Mouse (Mus musculus) MEL (cell line): ENCODE results near the gene Lbh. TPM values are rescaled to one million over a fixed set of nuclear protein-coding genes. Genes with fewer than 3 reads are reported as not detected.

Experiments
- DNase-seq: peaks from one replicate; pipeline ENCODE4 v3.0.0; 2011; ENCODE audit warnings: low read depth, low spot score
- H3K27ac ChIP-seq: 2 replicates; pipeline ENCODE4 v1.5.1; 2012; ENCODE audit warnings: low read depth, mild to moderate bottlenecking, control low read depth, low read length, moderate library complexity; ENCODE audit not compliant: control insufficient read depth
- H3K27me3 ChIP-seq, 2 experiments: fragments of 150-350 bp in 1 of 2; sonication (generic) in 1 of 2; 2 replicates each; pipeline ENCODE4 v1.6.1; 2012; ENCODE audit warnings: low read length in 2 of 2, mild to moderate bottlenecking in 2 of 2, improper control_type of control experiment in 1 of 2, moderate library complexity in 1 of 2; ENCODE audit not compliant: insufficient read depth in 2 of 2, control insufficient read depth in 1 of 2
- H3K36me3 ChIP-seq, 2 experiments: 2 replicates each; pipeline ENCODE4 v1.6.1; 2012 to 2014; ENCODE audit warnings: low read length in 2 of 2, improper control_type of control experiment in 1 of 2, inconsistent platforms in 1 of 2, mild to moderate bottlenecking in 1 of 2; ENCODE audit not compliant: insufficient read depth in 2 of 2, control insufficient read depth in 1 of 2
- H3K4me1 ChIP-seq, 2 experiments: fragments of 150-350 bp in 1 of 2; sonication (generic) in 1 of 2; 2 replicates each; pipeline ENCODE4 v1.6.1; 2012; ENCODE audit warnings: low read length in 2 of 2, improper control_type of control experiment in 1 of 2, mild to moderate bottlenecking in 1 of 2; ENCODE audit not compliant: insufficient read depth in 2 of 2, control insufficient read depth in 1 of 2
- H3K4me3 ChIP-seq, 2 experiments: fragments of 150-350 bp in 1 of 2; sonication (generic) in 1 of 2; 2 replicates each; pipeline ENCODE4 v1.5.1; 2012; ENCODE audit warnings: low read depth in 2 of 2, low read length in 2 of 2, mild to moderate bottlenecking in 2 of 2, moderate library complexity in 2 of 2, control low read depth in 1 of 2, improper control_type of control experiment in 1 of 2; ENCODE audit not compliant: control insufficient read depth in 1 of 2, insufficient read depth in 1 of 2
- H3K79me2 ChIP-seq: 2 replicates; pipeline ENCODE4 v1.6.1; 2012; ENCODE audit warnings: mild to moderate bottlenecking, low read length, moderate library complexity; ENCODE audit not compliant: control insufficient read depth, poor library complexity, insufficient read depth
- H3K9ac ChIP-seq: 2 replicates; pipeline ENCODE4 v1.6.1; 2012; ENCODE audit warnings: low read depth, mild to moderate bottlenecking, control low read depth, low read length, moderate library complexity; ENCODE audit not compliant: control insufficient read depth, poor library complexity, severe bottlenecking
- H3K9me3 ChIP-seq: fragments of 150-350 bp; sonication (generic); replicated peaks from 2 replicates; pipeline ENCODE4 v1.6.1; 2012; ENCODE audit warnings: mild to moderate bottlenecking, low read length, improper control_type of control experiment, moderate library complexity; ENCODE audit not compliant: insufficient read depth
- BHLHE40 ChIP-seq: IDR thresholded peaks from 2 replicates; pipeline ENCODE4 v1.6.1; 2012; ENCODE audit warnings: low read depth, mild to moderate bottlenecking, inconsistent platforms, low read length, improper control_type of control experiment, borderline replicate concordance
- CHD2 ChIP-seq: IDR thresholded peaks from 2 replicates; pipeline ENCODE4 v1.6.1; 2011; ENCODE audit warnings: low read length, improper control_type of control experiment
- CTCF ChIP-seq, 3 experiments: IDR thresholded peaks in 2 of 3; conservative IDR thresholded peaks in 1 of 3; 2 replicates each; pipeline ENCODE4 v1.5.1; 2011 to 2012; ENCODE audit warnings: low read length in 3 of 3, low read depth in 2 of 3, mild to moderate bottlenecking in 2 of 3, improper control_type of control experiment in 1 of 3, inconsistent platforms in 1 of 3, mixed read lengths in 1 of 3, moderate library complexity in 1 of 3; ENCODE audit not compliant: control insufficient read depth in 1 of 3, insufficient read depth in 1 of 3, poor library complexity in 1 of 3, severe bottlenecking in 1 of 3
- ELF1 ChIP-seq: IDR thresholded peaks from 2 replicates; pipeline ENCODE4 v1.6.1; 2014; ENCODE audit warnings: low read depth, mild to moderate bottlenecking, inconsistent platforms, low read length, improper control_type of control experiment, moderate library complexity
- GATA1 ChIP-seq: IDR thresholded peaks from 2 replicates; pipeline ENCODE4 v1.6.1; 2011; ENCODE audit warnings: low read depth, low read length, improper control_type of control experiment
- HCFC1 ChIP-seq: IDR thresholded peaks from 2 replicates; pipeline ENCODE4 v1.6.1; 2012; ENCODE audit warnings: low read depth, mild to moderate bottlenecking, inconsistent platforms, low read length, improper control_type of control experiment, moderate library complexity
- JUND ChIP-seq: IDR thresholded peaks from 2 replicates; pipeline ENCODE4 v1.6.1; 2011; ENCODE audit warnings: low read depth, mild to moderate bottlenecking, improper control_type of control experiment, low read length
- KAT2A ChIP-seq: conservative IDR thresholded peaks from 2 replicates; pipeline ENCODE4 v1.6.1; 2012; ENCODE audit warnings: low read depth, low read length, improper control_type of control experiment, inconsistent platforms
- MAFK ChIP-seq: IDR thresholded peaks from 2 replicates; pipeline ENCODE4 v1.6.1; 2011; ENCODE audit warnings: low read depth, mild to moderate bottlenecking, low read length, improper control_type of control experiment, borderline replicate concordance
- MAZ ChIP-seq: IDR thresholded peaks from 2 replicates; pipeline ENCODE4 v1.6.1; 2012; ENCODE audit warnings: low read depth, mild to moderate bottlenecking, inconsistent platforms, low read length, improper control_type of control experiment
- MXI1 ChIP-seq: IDR thresholded peaks from 2 replicates; pipeline ENCODE4 v1.6.1; 2011; ENCODE audit warnings: mild to moderate bottlenecking, low read depth, low read length, improper control_type of control experiment
- MYB ChIP-seq: IDR thresholded peaks from 2 replicates; pipeline ENCODE4 v1.6.1; 2011; ENCODE audit warnings: mild to moderate bottlenecking, low read depth, low read length, improper control_type of control experiment
- MYC ChIP-seq: IDR thresholded peaks from 2 replicates; pipeline ENCODE4 v1.6.1; 2011; ENCODE audit warnings: low read depth, mild to moderate bottlenecking, low read length, improper control_type of control experiment, moderate library complexity
- NELFE ChIP-seq: IDR thresholded peaks from 2 replicates; pipeline ENCODE4 v1.6.1; 2011; ENCODE audit warnings: low read depth, low read length, improper control_type of control experiment
- NRF1 ChIP-seq: IDR thresholded peaks from 2 replicates; pipeline ENCODE4 v1.6.1; 2014; ENCODE audit warnings: low read depth, mild to moderate bottlenecking, inconsistent platforms, low read length, improper control_type of control experiment, moderate library complexity; ENCODE audit not compliant: poor library complexity, insufficient read depth, severe bottlenecking
- POLR2A ChIP-seq, 2 experiments: IDR thresholded peaks; 2 replicates each; pipeline ENCODE4 v1.6.1; 2011 to 2012; ENCODE audit warnings: low read length in 2 of 2, mild to moderate bottlenecking in 2 of 2, control low read depth in 1 of 2, improper control_type of control experiment in 1 of 2, low read depth in 1 of 2, moderate library complexity in 1 of 2; ENCODE audit not compliant: control insufficient read depth in 1 of 2, insufficient read depth in 1 of 2, poor library complexity in 1 of 2
- POLR2AphosphoS2 ChIP-seq: IDR thresholded peaks from 2 replicates; pipeline ENCODE4 v1.6.1; 2011; ENCODE audit warnings: low read length, improper control_type of control experiment
- RAD21 ChIP-seq: IDR thresholded peaks from 2 replicates; pipeline ENCODE4 v1.6.1; 2011; ENCODE audit warnings: mild to moderate bottlenecking, low read depth, low read length, improper control_type of control experiment
- RCOR1 ChIP-seq: IDR thresholded peaks from 2 replicates; pipeline ENCODE4 v1.6.1; 2012; ENCODE audit warnings: low read depth, mild to moderate bottlenecking, inconsistent platforms, low read length, improper control_type of control experiment
- SIN3A ChIP-seq: IDR thresholded peaks from 2 replicates; pipeline ENCODE4 v1.6.1; 2012; ENCODE audit warnings: low read length, improper control_type of control experiment, inconsistent platforms
- TAL1 ChIP-seq: IDR thresholded peaks from 2 replicates; pipeline ENCODE4 v1.6.1; 2012; ENCODE audit warnings: mild to moderate bottlenecking, inconsistent platforms, low read length, moderate library complexity, mixed read lengths
- TBP ChIP-seq: IDR thresholded peaks from 2 replicates; pipeline ENCODE4 v1.8.0; 2011; ENCODE audit warnings: low read depth, low read length, improper control_type of control experiment
- TCF12 ChIP-seq: IDR thresholded peaks from 2 replicates; pipeline ENCODE4 v1.6.1; 2014; ENCODE audit warnings: low read depth, mild to moderate bottlenecking, inconsistent platforms, low read length, improper control_type of control experiment, moderate library complexity
- USF2 ChIP-seq, 2 experiments: IDR thresholded peaks; 2 replicates each; pipeline ENCODE4 v1.6.1; 2011 to 2012; ENCODE audit warnings: improper control_type of control experiment in 2 of 2, low read length in 2 of 2, borderline replicate concordance in 1 of 2, inconsistent platforms in 1 of 2, low read depth in 1 of 2, mild to moderate bottlenecking in 1 of 2; ENCODE audit not compliant: insufficient read depth in 1 of 2
- ZC3H11A ChIP-seq: IDR thresholded peaks from 2 replicates; pipeline ENCODE4 v1.6.1; 2012; ENCODE audit warnings: low read depth, mild to moderate bottlenecking, inconsistent platforms, low read length, improper control_type of control experiment
- ZMIZ1 ChIP-seq: IDR thresholded peaks from 2 replicates; pipeline ENCODE4 v1.6.1; 2012; ENCODE audit warnings: low read depth, mild to moderate bottlenecking, inconsistent platforms, low read length, improper control_type of control experiment, moderate library complexity
- ZNF384 ChIP-seq: IDR thresholded peaks from 2 replicates; pipeline ENCODE4 v1.6.1; 2012; ENCODE audit warnings: low read depth, mild to moderate bottlenecking, inconsistent platforms, low read length, improper control_type of control experiment
- polyA plus RNA-seq, 2 experiments: library from polyadenylated mRNA; stranded (reverse) in 1 of 2; unstranded in 1 of 2; fragments of >175 nt in 1 of 2; fragments of >200 nt in 1 of 2; gene quantifications; 2 replicates each; pipeline versions ENCODE4 v1.2.1 to v1.2.4; 2012; ENCODE audit warnings: low replicate concordance in 2 of 2, low read depth in 1 of 2; ENCODE audit not compliant: insufficient read length in 2 of 2, insufficient read depth in 1 of 2, missing spikeins in 1 of 2
- total RNA-seq: library from RNA; depleted of rRNA; stranded (reverse); fragments of 300-350 nt; gene quantifications from 2 replicates; pipeline ENCODE4 v1.2.3, GENCODE M21; 2012

Gene Lbh
- total and polyA plus RNA-seq, 3 experiments, result not detected

DNA sequence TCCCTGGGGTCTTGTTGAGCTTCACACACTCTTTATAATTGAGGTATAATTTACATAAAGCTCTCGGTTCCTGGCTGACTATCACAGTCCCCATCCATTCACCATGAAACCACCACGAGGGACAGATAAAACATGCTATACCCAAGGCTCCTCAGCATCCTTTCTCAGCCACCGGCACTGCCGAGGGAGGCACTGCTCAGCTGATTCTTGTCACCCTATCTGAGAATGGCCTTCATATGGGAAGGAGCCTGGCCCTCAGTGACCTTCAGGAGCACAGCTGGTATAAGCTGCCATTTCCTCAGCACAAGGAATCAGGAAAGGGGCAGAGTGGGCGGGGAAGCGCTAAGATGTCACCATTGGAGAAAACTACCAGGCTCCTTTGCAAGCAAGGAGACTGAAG lies 33.2 kb downstream of the Lbh start:
- Histone ChIP-seq H3K79me2 (no peaks in the 10 kb centered on the region), H3K4me3 (no peak overlapping the region), H3K27me3 (no peaks in the 10 kb centered on the region), H3K9ac (no peak overlapping the region), H3K27ac (no peak overlapping the region), H3K9me3 (no peaks in the 10 kb centered on the region), H3K4me1 (no peaks in the 10 kb centered on the region), H3K36me3 (no peaks in the 10 kb centered on the region)
- TF ChIP-seq TBP (no peak), JUND (no peak), POLR2A (IDR thresholded peaks at IDR 0.05; ENCODE audit: control insufficient read depth in 1 of 2, insufficient read depth in 1 of 2, low read depth in 1 of 2, low read length in 2 of 2, poor library complexity in 1 of 2) (no peak), KAT2A (no peak), MYB (no peak), SIN3A (no peak), RAD21 (no peak), NRF1 (no peak), RCOR1 (no peak), ZMIZ1 (no peak), HCFC1 (no peak), GATA1 (no peak), USF2 (IDR thresholded peaks at IDR 0.05; ENCODE audit: borderline replicate concordance in 1 of 2, insufficient read depth in 1 of 2, low read depth in 1 of 2, low read length in 2 of 2) (no peak), MYC (no peak), BHLHE40 (no peak), MAZ (no peak), CTCF (IDR thresholded peaks at IDR 0.05 in 2 of 3, conservative IDR thresholded peaks at IDR 0.05 in 1 of 3; ENCODE audit: control insufficient read depth in 1 of 3, insufficient read depth in 1 of 3, low read depth in 2 of 3, low read length in 3 of 3, poor library complexity in 1 of 3, severe bottlenecking in 1 of 3) (no peak), NELFE (no peak)
- no peak for DNase-seq

DNA sequence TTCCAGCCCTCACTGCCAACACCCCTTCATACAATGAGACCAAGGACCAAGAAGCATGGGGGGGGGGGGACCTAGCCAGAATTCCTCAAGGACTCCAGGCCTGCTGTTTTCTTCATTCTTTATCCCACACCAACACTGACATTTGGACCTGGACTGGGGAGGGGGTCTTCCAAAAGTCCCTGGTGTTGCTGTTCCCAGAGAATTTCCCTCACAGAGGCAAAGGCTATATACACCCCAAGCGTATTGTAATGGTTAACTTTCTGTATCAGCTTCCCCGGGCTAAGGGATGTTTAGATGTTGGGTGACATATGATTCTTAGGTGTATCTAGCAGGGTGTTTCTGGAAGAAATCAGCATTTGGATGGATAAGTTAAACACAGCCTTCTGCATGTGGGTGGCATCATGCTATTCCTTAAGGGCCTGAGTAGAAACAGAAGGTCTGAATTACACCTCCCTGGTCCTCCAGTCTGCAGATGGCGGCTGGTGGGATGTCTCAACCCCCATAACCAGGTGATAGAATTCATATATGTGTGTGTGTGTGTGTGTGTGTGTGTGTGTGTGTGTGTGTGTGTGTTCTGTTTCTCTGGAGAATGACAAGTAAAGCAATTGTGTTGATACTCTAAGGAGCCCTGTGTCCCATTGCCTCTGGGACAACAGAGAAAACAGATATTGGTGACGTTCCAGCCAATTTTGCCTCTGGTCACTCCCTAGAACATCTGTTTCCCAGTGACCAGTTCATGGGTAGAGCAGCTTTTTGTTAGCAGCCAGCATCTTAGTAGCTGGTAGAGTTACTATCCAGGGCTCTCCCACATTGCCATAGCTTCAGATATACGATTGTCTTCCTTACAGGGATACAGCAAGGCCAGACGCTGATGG lies 35.9 kb downstream of the Lbh start:
- Histone ChIP-seq H3K9me3 (no peaks in the 10 kb centered on the region), H3K4me3 (no peak overlapping the region), H3K27ac (no peak overlapping the region)
- TF ChIP-seq HCFC1 (no peak), MAFK (no peak), TAL1 (no peak), ELF1 (no peak), NELFE (no peak), ZNF384 (no peak), POLR2A (IDR thresholded peaks at IDR 0.05; ENCODE audit: control insufficient read depth in 1 of 2, insufficient read depth in 1 of 2, low read depth in 1 of 2, low read length in 2 of 2, poor library complexity in 1 of 2) (no peak), ZC3H11A (no peak), POLR2AphosphoS2 (no peak), MXI1 (no peak), TCF12 (no peak), JUND (no peak), CHD2 (no peak)
- TF ChIP-seq, all 39 proteins: peak for 0
- no peak for DNase-seq
- Histone ChIP-seq H3K36me3 (no peaks in the 10 kb centered on the region), H3K79me2 (no peaks in the 10 kb centered on the region), H3K27me3 (no peaks in the 10 kb centered on the region), H3K9ac (no peak overlapping the region), H3K4me1 (no peaks in the 10 kb centered on the region)
